Mouse (Mus musculus) forebrain, embryonic 13.5 days (tissue): Measurements from ENCODE around the gene Ntrk3. TPM values are rescaled to one million over a fixed set of nuclear protein-coding genes. Genes with fewer than 3 reads are reported as not detected.

ENCODE experiments used
- ATAC-seq: fragments of 200-750 bp; cut with Nextera tagmentation; 2 replicates; pipeline ENCODE4 v1.8.0; 2017
- H3K27ac ChIP-seq: fragments of 300-500 bp; sonication (generic); 2 replicates; pipeline ENCODE4 v1.5.1; 2015; ENCODE audit warnings: inconsistent platforms, mild to moderate bottlenecking, moderate library complexity
- H3K27me3 ChIP-seq: fragments of 300-500 bp; sonication (generic); 2 replicates; pipeline ENCODE4 v1.6.1; 2015; ENCODE audit warnings: mild to moderate bottlenecking, inconsistent platforms
- H3K36me3 ChIP-seq: fragments of 300-500 bp; sonication (generic); 2 replicates; pipeline ENCODE4 v1.6.1; 2015; ENCODE audit warnings: mild to moderate bottlenecking, inconsistent platforms; ENCODE audit not compliant: poor library complexity, severe bottlenecking
- H3K4me1 ChIP-seq: fragments of 300-500 bp; sonication (generic); 2 replicates; pipeline ENCODE4 v1.6.1; 2015; ENCODE audit warnings: inconsistent platforms
- H3K4me2 ChIP-seq: fragments of 300-500 bp; sonication (generic); 2 replicates; pipeline ENCODE4 v1.6.1; 2015; ENCODE audit warnings: inconsistent platforms, mild to moderate bottlenecking, moderate library complexity
- H3K4me3 ChIP-seq: fragments of 300-500 bp; sonication (generic); 2 replicates; pipeline ENCODE4 v1.5.1; 2015; ENCODE audit warnings: mild to moderate bottlenecking, inconsistent platforms
- H3K9ac ChIP-seq: fragments of 300-500 bp; sonication (generic); 2 replicates; pipeline ENCODE4 v1.6.1; 2015; ENCODE audit warnings: mild to moderate bottlenecking, inconsistent platforms
- H3K9me3 ChIP-seq: fragments of 300-500 bp; sonication (generic); replicated peaks from 2 replicates; pipeline ENCODE4 v1.6.1; 2016; ENCODE audit warnings: inconsistent platforms
- WGBS: fragments of 180-500 bp; shearing (Covaris S2); methylation state at CpG from one replicate; pipeline ENCODE4 v1.1.7; 2015; 5-methylcytosine and 5-hydroxymethylcytosine counted together
- polyA plus RNA-seq: library from polyadenylated mRNA; unstranded; fragments of >200 nt; fragmentation: Nextera tagmentation; extraction: Ambion mirVana; gene quantifications from 2 replicates; pipeline ENCODE4 v1.2.1, GENCODE M21; 2015

The Ntrk3 gene
- polyA plus RNA-seq, 1 experiment from 2014 or later, result 16.6 TPM

DNA sequence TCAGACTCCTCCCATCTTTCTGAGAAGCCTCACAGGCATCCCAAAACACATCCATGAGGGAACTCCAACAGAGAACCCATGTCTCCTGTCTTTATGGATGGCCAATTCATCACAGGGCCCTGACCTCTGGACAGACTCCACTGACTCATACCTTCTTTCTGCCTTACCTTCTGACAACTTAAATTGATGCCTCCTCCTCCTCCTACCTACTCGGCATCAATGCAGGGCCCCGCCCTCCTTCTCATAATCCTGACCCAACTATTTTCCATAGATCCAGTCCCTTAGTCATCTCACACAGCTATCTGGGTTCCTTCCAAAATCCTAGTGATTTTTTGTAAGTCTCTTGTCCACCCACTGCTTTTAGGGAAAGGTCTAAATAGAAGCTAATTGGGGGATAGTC, 78.0 kb downstream of the Ntrk3 start:
- Histone ChIP-seq H3K9ac (no peak overlapping the region), H3K4me2 (no peak overlapping the region), H3K4me3 (no peak overlapping the region), H3K36me3 (no peaks in the 10 kb centered on the region), H3K4me1 (no peaks in the 10 kb centered on the region), H3K27ac (no peak overlapping the region), H3K27me3 (no peaks in the 10 kb centered on the region), H3K9me3 (no peaks in the 10 kb centered on the region)
- ATAC-seq, result no peak
- 88% methylated on average over 2 of the region's 2 CpGs for WGBS

DNA sequence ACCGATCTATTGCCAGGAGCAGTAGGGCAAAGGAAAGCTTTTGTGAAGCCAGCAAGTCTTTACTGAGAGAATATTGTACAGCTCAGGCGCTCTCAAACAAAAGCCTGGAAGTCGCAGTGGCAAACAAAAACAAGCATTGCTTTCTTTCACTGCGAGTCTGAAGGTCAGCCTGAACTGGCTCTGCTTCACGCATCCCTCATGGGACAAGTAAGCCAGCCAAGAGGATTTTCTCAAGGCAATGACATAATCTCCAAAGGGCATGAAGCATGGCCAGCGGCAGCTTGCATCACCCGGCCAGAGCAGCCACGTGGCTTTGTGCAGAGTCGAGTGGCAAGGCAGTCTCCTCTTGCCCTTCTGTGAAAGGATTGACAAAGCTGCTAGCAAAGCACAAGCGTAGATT, 79.8 kb downstream of the Ntrk3 start:
- no peak overlapping the region for H3K27ac ChIP-seq
- no peaks in the 10 kb centered on the region for H3K9me3 ChIP-seq
- no peaks in the 10 kb centered on the region for H3K27me3 ChIP-seq
- H3K4me2 ChIP-seq, result no peak overlapping the region
- WGBS, result 43% methylated on average over 10 of the region's 10 CpGs
- no peak overlapping the region for H3K4me3 ChIP-seq
- H3K4me1 ChIP-seq, result no peaks in the 10 kb centered on the region
- H3K9ac ChIP-seq, result no peak overlapping the region
- H3K36me3 ChIP-seq, result no peaks in the 10 kb centered on the region
- ATAC-seq, result no peak

DNA sequence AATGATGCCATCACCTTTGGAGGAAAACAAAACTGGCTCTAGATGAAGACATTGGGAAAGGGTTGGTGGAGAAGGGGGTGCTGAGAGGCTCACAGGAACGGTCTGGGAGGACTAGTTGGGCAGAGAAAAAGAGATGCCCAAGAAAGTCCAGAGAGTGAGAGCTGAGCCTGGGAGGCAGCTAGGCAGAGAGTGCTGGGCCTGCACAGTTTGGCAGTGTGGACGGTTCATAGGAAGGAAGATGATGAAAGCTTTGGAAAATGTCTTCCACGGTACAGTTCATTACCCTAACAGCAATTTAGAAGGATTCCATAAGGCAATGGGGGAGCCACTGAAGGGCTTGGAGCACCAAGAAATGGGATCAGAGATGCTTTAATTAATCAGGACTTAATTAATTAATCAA, 81.6 kb downstream of the Ntrk3 start:
- H3K27me3 ChIP-seq, result no peaks in the 10 kb centered on the region
- ATAC-seq, result no peak

DNA sequence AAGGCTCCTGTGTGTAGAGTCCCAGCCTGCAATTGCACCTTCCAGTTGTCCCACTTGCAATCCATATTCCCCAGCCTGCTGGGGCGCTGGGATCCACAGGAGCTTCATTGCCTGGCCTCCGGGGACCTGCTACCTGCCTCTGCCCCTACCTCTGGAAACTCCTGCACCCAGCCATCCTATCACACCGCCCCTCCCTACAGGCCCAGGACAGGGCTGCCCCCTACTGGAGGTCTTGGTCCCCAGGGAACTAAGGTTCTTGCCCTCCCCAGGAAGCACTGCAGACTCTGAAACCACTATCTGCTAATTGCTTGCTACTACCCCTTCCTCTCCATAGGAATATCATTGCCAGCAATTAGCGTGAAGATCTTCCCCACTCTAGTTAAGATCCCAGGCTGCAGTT, 84.1 kb downstream of the Ntrk3 start:
- Histone ChIP-seq H3K4me2 (no peak overlapping the region), H3K9me3 (no peaks in the 10 kb centered on the region), H3K4me3 (no peak overlapping the region), H3K27me3 (no peaks in the 10 kb centered on the region), H3K9ac (no peak overlapping the region), H3K4me1 (no peaks in the 10 kb centered on the region), H3K36me3 (no peaks in the 10 kb centered on the region), H3K27ac (no peak overlapping the region)
- no peak for ATAC-seq
- 37% methylated on average over 4 of the region's 4 CpGs for WGBS

More for the DNA sequence above, 81.6 kb downstream of the Ntrk3 start:
- Histone ChIP-seq H3K36me3 (no peaks in the 10 kb centered on the region), H3K4me3 (no peak overlapping the region), H3K27ac (no peak overlapping the region), H3K4me1 (no peaks in the 10 kb centered on the region), H3K9me3 (no peaks in the 10 kb centered on the region), H3K9ac (no peak overlapping the region), H3K4me2 (no peak overlapping the region)
- WGBS, result 37% methylated on average over 3 of the region's 3 CpGs

DNA sequence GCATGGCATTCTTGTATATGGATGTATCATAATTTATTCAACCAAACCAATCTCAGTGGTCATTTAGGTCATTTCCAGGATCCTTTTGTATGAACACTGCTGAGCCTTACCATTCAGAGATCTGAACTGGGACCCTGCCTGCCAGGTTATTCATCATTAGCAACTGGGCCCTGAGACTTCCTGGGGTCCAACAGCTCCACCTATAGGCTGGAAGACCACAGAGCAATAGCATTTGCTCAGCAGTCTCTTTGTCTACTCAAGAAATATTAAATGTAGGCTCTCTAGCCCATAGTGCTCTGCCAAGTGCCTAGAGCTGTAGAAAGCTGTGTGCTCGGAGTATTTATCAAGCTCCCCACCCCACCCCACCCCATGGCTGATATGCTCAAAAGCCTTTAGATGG, 85.5 kb downstream of the Ntrk3 start:
- no peak overlapping the region for H3K4me2 ChIP-seq
- H3K9ac ChIP-seq, result no peak overlapping the region
- no peak for ATAC-seq
- H3K36me3 ChIP-seq, result no peaks in the 10 kb centered on the region
- no peaks in the 10 kb centered on the region for H3K9me3 ChIP-seq
- 67% methylated on average over 1 of the region's 1 CpGs for WGBS
- H3K4me3 ChIP-seq, result no peak overlapping the region
- no peaks in the 10 kb centered on the region for H3K27me3 ChIP-seq
- no peak overlapping the region for H3K27ac ChIP-seq
- H3K4me1 ChIP-seq, result no peaks in the 10 kb centered on the region

DNA sequence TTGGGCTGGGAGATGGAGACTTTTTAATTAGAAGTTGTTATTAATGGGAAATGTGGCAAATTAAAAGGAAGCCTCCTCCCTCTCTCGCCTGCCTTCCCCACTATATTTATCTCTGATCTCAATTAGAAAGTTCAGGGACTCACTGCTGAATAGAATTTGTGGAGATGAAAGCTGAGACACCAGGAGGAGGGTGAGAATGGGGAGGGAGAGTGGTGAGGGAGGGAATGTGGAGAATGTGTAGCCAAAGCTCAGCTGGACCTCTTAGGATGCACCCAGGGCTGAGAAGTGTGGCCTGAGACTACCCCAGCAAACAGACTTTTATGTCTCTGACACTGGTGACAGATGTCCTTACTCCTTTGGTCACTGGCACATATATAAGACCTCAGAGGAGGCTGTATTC, 86.3 kb downstream of the Ntrk3 start:
- no peak for ATAC-seq
- Histone ChIP-seq H3K9ac (no peak overlapping the region), H3K36me3 (no peaks in the 10 kb centered on the region), H3K4me1 (no peaks in the 10 kb centered on the region), H3K4me2 (no peak overlapping the region), H3K9me3 (no peaks in the 10 kb centered on the region), H3K27ac (no peak overlapping the region), H3K4me3 (no peak overlapping the region), H3K27me3 (no peaks in the 10 kb centered on the region)
- 14% methylated on average over 1 of the region's 1 CpGs for WGBS

DNA sequence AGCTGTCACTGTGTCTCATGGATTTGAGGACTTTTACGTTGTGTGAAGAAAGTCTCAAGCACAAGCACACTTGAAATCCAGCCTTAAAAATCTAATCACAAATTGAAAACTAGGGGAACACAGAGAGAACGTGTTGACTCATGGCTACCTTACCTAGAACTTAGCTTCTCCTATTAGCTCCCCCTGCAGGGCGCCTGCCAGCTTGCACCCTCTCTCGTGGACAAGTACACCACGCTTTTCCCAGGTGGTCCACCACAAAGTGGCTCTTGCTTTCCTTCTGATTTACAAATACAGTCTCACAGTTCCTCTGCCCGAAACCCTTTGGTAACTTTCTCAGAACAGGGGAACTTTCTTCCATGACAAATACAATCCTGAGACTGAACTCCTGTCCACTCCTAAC, 94.1 kb downstream of the Ntrk3 start:
- Histone ChIP-seq H3K4me1 (no peaks in the 10 kb centered on the region), H3K4me2 (no peak overlapping the region), H3K27me3 (no peaks in the 10 kb centered on the region), H3K36me3 (no peaks in the 10 kb centered on the region), H3K27ac (no peak overlapping the region), H3K9ac (no peak overlapping the region), H3K4me3 (no peak overlapping the region), H3K9me3 (no peaks in the 10 kb centered on the region)
- ATAC-seq, result no peak
- WGBS, result 65% methylated on average over 6 of the region's 6 CpGs

DNA sequence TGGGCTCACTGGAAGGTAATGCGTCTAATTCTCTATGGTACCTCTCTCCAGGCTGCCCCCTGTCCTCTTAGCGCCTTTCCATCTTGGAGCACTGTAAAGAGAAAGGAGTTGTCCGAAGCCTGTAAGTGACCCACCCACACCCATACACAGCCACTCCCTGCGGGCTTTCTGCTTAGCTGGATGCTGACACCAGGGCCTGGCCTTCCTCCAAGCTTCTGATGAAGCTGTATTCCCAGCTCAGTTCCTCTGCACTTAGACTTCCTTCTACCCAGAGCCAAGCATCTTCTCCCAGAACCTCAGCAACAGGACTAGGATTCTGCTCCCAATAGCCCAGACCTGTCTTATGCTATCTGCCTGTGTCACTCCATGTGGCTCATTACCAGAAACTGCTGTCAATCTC, 114.1 kb downstream of the Ntrk3 start:
- H3K9me3 ChIP-seq, result no peaks in the 10 kb centered on the region
- H3K4me3 ChIP-seq, result no peak overlapping the region
- H3K27ac ChIP-seq, result no peak overlapping the region; the same call in 1 of the 2 replicates
- no peaks in the 10 kb centered on the region for H3K27me3 ChIP-seq
- H3K36me3 ChIP-seq, result no peaks in the 10 kb centered on the region
- H3K4me2 ChIP-seq, result no peak overlapping the region
- H3K4me1 ChIP-seq, result peaks cover 19% of the 10 kb centered on the region
- no peak for ATAC-seq
- no peak overlapping the region for H3K9ac ChIP-seq
- WGBS, result 66% methylated on average over 4 of the region's 4 CpGs

DNA sequence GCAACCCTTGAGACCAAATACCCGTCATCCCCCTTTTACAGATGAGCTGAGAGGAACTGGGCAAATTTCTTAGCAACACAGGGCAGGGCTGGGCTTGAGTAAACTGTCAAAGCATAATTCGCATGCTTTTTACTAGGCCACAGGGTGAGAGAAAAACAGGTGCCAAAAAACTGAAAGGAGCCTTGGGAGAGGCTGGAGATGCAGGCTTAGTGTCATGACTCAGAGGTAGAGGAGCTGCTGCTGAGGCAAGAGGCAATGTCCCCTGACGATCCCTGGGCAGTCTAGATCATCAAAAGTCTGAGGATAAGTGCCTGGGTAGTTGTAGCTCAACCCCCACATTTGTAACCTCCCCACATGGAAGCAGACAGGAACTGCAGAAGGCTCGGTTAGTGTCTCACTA, 116.7 kb downstream of the Ntrk3 start:
- peaks cover 19% of the 10 kb centered on the region for H3K4me1 ChIP-seq
- no peak overlapping the region for H3K27ac ChIP-seq
- no peak overlapping the region for H3K4me2 ChIP-seq
- no peaks in the 10 kb centered on the region for H3K27me3 ChIP-seq
- no peaks in the 10 kb centered on the region for H3K36me3 ChIP-seq
- no peak for ATAC-seq
- no peaks in the 10 kb centered on the region for H3K9me3 ChIP-seq
- no peak overlapping the region for H3K4me3 ChIP-seq
- no peak overlapping the region for H3K9ac ChIP-seq
- 55% methylated on average over 4 of the region's 4 CpGs for WGBS

DNA sequence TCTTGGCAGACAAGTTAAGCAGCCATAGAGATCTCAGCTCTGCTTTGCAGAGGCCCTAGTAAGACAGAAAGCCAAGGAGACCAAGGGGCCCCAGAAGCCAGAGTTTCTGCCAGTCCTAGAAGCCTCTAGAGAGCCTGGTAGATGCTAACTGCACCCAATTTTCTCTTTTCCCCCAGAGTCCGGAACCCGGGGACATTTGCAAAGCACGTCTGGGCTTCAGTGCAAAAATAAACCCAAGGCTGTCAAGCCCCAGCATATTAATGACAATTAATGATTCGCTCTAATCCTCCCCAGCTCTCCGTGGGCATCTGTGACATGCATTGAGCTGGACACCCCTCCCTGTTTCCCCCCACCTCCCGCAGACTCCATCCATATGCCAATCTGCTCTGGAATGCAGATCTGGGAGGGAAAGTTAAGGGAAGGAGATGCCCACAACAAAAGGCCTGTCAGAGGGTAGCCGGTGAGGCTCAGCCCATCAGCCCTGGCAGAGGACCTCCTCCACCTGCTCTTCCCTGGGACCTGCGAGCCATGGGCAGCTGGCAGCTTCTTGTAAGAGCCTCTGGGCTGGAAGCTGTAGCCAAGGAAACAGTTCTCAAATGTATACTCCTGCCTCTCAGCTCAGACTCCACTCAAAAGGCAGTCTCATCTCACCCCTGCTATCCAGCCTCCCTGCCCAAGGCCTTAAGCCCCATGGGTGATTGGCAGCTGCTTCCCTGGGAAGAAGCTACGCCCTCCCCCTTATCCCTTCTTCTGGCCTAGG, 117.8 kb downstream of the Ntrk3 start:
- H3K9ac ChIP-seq, result peak overlapping the region; percentile 14; the same call in 1 of the 2 replicates
- H3K9me3 ChIP-seq, result no peaks in the 10 kb centered on the region
- peak overlapping the region; percentile 62 for H3K27ac ChIP-seq
- H3K4me1 ChIP-seq, result peaks cover 19% of the 10 kb centered on the region
- no peaks in the 10 kb centered on the region for H3K36me3 ChIP-seq
- ATAC-seq, result peak; percentile 72
- H3K4me3 ChIP-seq, result no peak overlapping the region
- no peaks in the 10 kb centered on the region for H3K27me3 ChIP-seq
- H3K4me2 ChIP-seq, result 0 out of 2 replicates have a peak overlapping the region, but pooled peaks have one; percentile 5
- 16% methylated on average over 9 of the region's 9 CpGs for WGBS

DNA sequence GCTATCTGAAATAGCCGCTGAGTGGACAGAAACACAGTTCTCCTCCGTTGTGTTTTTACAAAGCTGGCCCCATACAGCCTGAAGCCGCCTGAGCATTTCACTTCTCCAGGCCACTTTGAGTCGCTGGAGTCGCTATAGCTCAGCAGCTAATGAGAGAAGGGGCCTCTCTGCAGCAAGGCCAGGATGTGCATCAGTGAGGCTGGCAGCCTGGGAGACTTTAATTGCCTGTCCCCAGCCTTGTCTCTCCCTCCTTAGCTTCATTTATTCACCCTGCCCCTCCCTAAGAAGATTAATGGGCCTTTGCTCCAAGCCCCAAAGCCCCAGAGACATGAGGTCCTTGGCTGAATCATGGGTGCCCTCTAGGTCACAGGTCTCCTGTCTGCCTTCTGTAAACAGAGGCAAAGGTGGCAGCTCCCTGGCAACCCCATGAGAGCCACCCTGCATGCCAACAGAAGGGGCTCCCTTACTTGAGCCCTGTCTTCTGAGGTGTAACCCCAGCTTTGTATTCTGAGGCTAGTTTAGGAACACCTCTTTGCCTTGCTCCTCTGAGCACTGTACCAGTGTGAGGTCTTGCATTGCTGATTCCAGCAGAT, 132.2 kb downstream of the Ntrk3 start:
- H3K27me3 ChIP-seq, result no peaks in the 10 kb centered on the region
- H3K27ac ChIP-seq, result 0 out of 2 replicates have a peak overlapping the region, but pooled peaks have one; percentile 8
- no peak for ATAC-seq
- no peak overlapping the region for H3K4me3 ChIP-seq
- WGBS, result 10% methylated on average over 5 of the region's 5 CpGs
- H3K4me1 ChIP-seq, result peaks cover 17% of the 10 kb centered on the region
- no peak overlapping the region for H3K4me2 ChIP-seq
- no peak overlapping the region for H3K9ac ChIP-seq
- H3K36me3 ChIP-seq, result no peaks in the 10 kb centered on the region
- no peaks in the 10 kb centered on the region for H3K9me3 ChIP-seq

DNA sequence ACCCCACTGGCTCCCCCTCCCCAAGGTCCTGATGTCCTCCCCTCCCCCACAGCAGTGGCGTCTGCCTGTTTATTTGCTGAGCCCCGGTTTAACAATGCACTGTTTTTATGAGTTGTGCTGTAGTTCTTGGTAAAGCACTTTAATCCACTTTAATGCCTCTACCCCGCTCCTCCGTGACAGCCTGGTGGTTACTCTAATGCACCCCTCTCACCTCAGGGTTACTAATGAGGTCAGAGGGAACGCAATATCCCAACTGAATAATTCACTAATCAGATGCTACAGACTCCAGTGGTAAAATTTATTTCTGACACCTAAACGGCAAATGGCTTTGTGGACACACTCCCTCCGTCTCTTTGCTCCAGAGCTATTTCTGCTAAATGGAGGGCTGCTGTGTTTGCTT, 133.9 kb downstream of the Ntrk3 start:
- Histone ChIP-seq H3K36me3 (no peaks in the 10 kb centered on the region), H3K27me3 (no peaks in the 10 kb centered on the region), H3K9me3 (no peaks in the 10 kb centered on the region), H3K9ac (no peak overlapping the region), H3K4me1 (peaks cover 21% of the 10 kb centered on the region), H3K27ac (no peak overlapping the region), H3K4me3 (no peak overlapping the region), H3K4me2 (no peak overlapping the region)
- peak; percentile 33; the same call in 1 of the 2 replicates for ATAC-seq
- 20% methylated on average over 7 of the region's 7 CpGs for WGBS
